Mouse (Mus musculus) hindbrain, embryonic 11.5 days (tissue): ENCODE data around the gene Bbip1. TPM values are rescaled to one million over a fixed set of nuclear protein-coding genes. Genes with fewer than 3 reads are reported as not detected.
"Not testable (repeated sequence)": the region's sequence is repeated elsewhere in the genome, so short reads cannot be mapped to it uniquely, and the experiment has no call there.

Experiments used
- ATAC-seq: fragments of 200-750 bp; cut with Nextera tagmentation; 2 replicates; pipeline ENCODE4 v1.8.0; 2017; ENCODE audit warnings: mild to moderate bottlenecking, moderate TSS enrichment, moderate library complexity; ENCODE audit not compliant: low FRiP score
- DNase-seq: peaks from one replicate; pipeline ENCODE4 v3.0.0-alpha.2; 2015; ENCODE audit warnings: low spot score
- H3K27ac ChIP-seq: fragments of 300-500 bp; sonication (generic); 2 replicates; pipeline ENCODE4 v1.5.1; 2014; ENCODE audit warnings: mild to moderate bottlenecking, low read depth, low read length
- H3K27me3 ChIP-seq: fragments of 300-500 bp; sonication (generic); 2 replicates; pipeline ENCODE4 v1.6.1; 2014; ENCODE audit warnings: mild to moderate bottlenecking, low read length, moderate library complexity, mixed read lengths; ENCODE audit not compliant: control insufficient read depth, insufficient read depth
- H3K36me3 ChIP-seq: fragments of 300-500 bp; sonication (generic); 2 replicates; pipeline ENCODE4 v1.6.1; 2014; ENCODE audit warnings: mild to moderate bottlenecking, low read length, moderate library complexity, mixed read lengths; ENCODE audit not compliant: control insufficient read depth, insufficient read depth
- H3K4me1 ChIP-seq: fragments of 300-500 bp; sonication (generic); replicated peaks from 2 replicates; pipeline ENCODE4 v1.6.1; 2014; ENCODE audit warnings: low read length, mixed read lengths; ENCODE audit not compliant: control insufficient read depth, insufficient read depth
- H3K4me2 ChIP-seq: fragments of 300-500 bp; sonication (generic); replicated peaks from 2 replicates; pipeline ENCODE4 v1.6.1; 2014; ENCODE audit warnings: mild to moderate bottlenecking, low read depth, low read length
- H3K4me3 ChIP-seq: fragments of 300-500 bp; sonication (generic); 2 replicates; pipeline ENCODE4 v1.5.1; 2014; ENCODE audit warnings: low read depth, low read length
- H3K9ac ChIP-seq: fragments of 300-500 bp; sonication (generic); 2 replicates; pipeline ENCODE4 v1.6.1; 2014; ENCODE audit warnings: low read depth, low read length
- H3K9me3 ChIP-seq: fragments of 300-500 bp; sonication (generic); 2 replicates; pipeline ENCODE4 v1.6.1; 2016; ENCODE audit warnings: low read length; ENCODE audit not compliant: control insufficient read depth
- WGBS: fragments of 180-500 bp; shearing (Covaris S2); extraction: QIAGEN DNeasy Blood & Tissue Kit; methylation state at CpG from one replicate; pipeline ENCODE4 v1.1.7; 2014; 5-methylcytosine and 5-hydroxymethylcytosine counted together
- polyA plus RNA-seq: library from polyadenylated mRNA; unstranded; fragments of >200 nt; fragmentation: Nextera tagmentation; extraction: Ambion mirVana; gene quantifications from 2 replicates; pipeline ENCODE4 v1.2.1, GENCODE M21; 2014

The Bbip1 gene
- polyA plus RNA-seq, 1 experiment from 2014 or later, result 142 TPM

DNA sequence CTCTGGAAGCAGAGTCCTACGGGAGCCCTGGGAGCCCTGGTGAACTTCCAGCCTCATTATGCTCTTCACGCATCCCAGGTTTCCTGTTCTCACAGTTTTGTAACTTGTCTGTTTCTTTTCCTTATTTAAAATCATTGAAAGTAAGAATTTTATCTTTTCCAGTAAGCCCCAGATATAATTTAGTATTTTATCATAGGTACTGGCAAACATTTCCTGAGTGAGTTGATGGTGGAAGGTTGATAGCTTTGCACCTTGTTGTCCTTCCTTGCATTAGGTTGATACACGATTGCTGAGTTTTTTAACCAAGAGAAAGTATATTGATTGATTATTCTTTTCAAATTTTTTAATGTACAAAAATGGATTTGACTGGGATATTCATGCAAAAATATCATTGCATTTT is 24.8 kb upstream of the Bbip1 start:
- no peak overlapping the region for H3K4me3 ChIP-seq
- 92% methylated on average over 3 of the region's 3 CpGs for WGBS
- no peak for ATAC-seq

DNA sequence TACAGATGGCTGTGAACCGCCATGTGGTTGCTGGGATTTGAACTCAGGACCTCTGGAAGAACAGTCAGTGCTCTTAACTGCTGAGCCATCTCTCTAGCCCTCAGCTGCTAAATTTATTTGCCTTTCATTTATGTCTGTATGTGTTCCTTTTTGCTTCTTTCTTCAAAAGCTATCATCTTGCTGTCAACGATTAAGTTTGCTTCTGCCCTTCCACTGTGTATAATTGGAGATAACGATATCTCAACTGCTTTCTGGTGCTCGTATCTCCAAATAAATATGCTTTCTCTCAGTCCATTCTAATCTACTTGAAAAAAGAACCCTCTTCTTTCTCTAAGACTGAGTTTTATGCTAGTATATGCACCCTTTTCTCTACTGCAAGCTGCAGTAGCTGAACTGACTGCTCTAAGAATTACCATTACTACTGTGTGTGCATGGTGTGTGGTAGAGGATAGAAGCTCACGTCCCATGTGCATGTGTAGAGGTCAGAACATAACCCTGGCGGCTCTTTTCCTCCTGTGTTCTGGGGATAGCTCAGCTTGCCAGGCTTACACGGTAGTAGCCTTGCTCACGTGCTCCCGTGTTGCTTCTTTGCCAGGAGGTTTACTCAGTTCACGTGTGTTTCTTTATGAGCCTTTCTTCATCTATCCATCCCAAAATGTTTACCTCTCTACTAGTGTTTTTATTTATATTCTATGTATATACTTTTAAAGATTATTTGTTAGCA is 20.6 kb upstream of the Bbip1 start:
- WGBS, result 94% methylated on average over 10 of the region's 10 CpGs
- H3K4me2 ChIP-seq, result no peak overlapping the region
- no peak for DNase-seq
- H3K27ac ChIP-seq, result no peak overlapping the region
- no peaks in the 10 kb centered on the region for H3K4me1 ChIP-seq
- no peaks in the 10 kb centered on the region for H3K9me3 ChIP-seq
- no peak overlapping the region for H3K4me3 ChIP-seq
- no peaks in the 10 kb centered on the region for H3K36me3 ChIP-seq
- no peaks in the 10 kb centered on the region for H3K27me3 ChIP-seq
- no peak overlapping the region for H3K9ac ChIP-seq
- no peak for ATAC-seq

More for the DNA sequence above, 24.8 kb upstream of the Bbip1 start:
- Histone ChIP-seq H3K27ac (no peak overlapping the region), H3K9me3 (no peaks in the 10 kb centered on the region), H3K9ac (no peak overlapping the region), H3K4me2 (no peak overlapping the region), H3K36me3 (no peaks in the 10 kb centered on the region), H3K27me3 (no peaks in the 10 kb centered on the region), H3K4me1 (no peaks in the 10 kb centered on the region)
- DNase-seq, result no peak

DNA sequence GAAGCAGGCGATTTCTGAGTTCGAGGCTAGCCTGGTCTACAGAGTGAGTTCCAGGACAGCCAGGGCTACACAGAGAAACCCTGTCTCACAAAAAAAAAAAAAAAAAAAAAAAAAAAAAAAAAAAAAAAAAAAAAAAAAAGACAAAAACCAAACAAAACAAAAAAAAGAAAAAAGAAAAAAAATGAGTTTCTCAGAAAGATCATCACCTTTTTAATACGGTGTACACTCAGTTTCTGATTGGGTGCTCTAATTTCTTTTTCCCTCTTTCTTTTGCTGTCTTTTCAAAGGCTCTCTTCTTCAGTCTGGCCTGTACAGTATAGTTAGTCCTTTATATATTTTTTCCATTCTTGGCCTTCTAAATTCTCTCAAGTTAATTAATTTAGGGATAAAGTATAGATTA is 19.9 kb upstream of the Bbip1 start:
- not testable (repeated sequence) for H3K9me3 ChIP-seq, H3K4me2 ChIP-seq, DNase-seq, H3K36me3 ChIP-seq, H3K27ac ChIP-seq, H3K4me1 ChIP-seq, H3K9ac ChIP-seq, ATAC-seq, H3K4me3 ChIP-seq, H3K27me3 ChIP-seq
- 98% methylated on average over 3 of the region's 3 CpGs for WGBS

DNA sequence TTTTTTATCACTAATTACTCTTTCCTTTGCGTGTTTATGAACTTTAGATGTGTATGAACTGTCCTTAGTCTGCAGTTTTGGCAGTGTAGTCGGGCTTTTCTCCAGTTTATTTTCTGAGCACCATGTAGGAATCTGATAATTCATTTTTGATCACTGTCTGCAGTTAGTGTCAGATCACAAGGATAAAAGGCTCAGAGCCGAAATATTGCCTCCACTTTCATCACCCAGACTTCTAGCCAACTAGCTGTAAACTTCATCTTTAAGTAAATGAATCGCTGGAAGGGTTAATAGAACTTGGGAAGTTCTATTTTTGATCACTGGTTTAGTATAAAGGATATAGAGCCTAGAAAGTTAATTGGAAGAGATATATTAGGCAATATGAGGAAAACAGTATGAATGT is 18.1 kb upstream of the Bbip1 start:
- ATAC-seq, result no peak
- H3K4me2 ChIP-seq, result no peak overlapping the region

DNA sequence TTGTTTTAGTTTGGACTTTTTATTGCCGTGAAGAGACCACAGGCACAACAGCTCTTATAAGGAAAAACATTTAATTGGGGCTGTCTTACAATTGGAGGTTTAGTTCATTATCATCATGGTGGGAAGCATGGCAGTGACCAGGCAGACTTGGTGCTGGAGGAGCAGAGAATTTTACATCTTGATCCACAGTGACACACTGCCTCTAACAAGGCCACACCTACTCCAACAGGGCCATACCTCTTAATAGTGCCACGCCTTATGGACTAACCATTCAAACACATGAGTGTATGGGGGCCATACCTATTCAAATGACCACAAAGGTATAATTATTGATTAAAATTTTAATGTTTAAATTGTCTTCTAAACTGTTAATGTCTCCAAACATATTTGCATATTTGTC is 13.1 kb upstream of the Bbip1 start:
- no peak overlapping the region for H3K9ac ChIP-seq
- no peak overlapping the region for H3K27ac ChIP-seq
- WGBS, result 94% methylated on average over 2 of the region's 2 CpGs
- no peak for DNase-seq
- H3K4me2 ChIP-seq, result no peak overlapping the region
- H3K4me1 ChIP-seq, result no peaks in the 10 kb centered on the region
- no peaks in the 10 kb centered on the region for H3K9me3 ChIP-seq
- H3K4me3 ChIP-seq, result no peak overlapping the region
- no peaks in the 10 kb centered on the region for H3K36me3 ChIP-seq
- no peak for ATAC-seq
- H3K27me3 ChIP-seq, result no peaks in the 10 kb centered on the region

More for the DNA sequence above, 18.1 kb upstream of the Bbip1 start:
- no peak overlapping the region for H3K9ac ChIP-seq
- no peak overlapping the region for H3K27ac ChIP-seq
- no peaks in the 10 kb centered on the region for H3K9me3 ChIP-seq
- no peak overlapping the region for H3K4me3 ChIP-seq
- no peaks in the 10 kb centered on the region for H3K27me3 ChIP-seq
- H3K36me3 ChIP-seq, result no peaks in the 10 kb centered on the region
- DNase-seq, result no peak
- H3K4me1 ChIP-seq, result no peaks in the 10 kb centered on the region
- WGBS, result 92% methylated on average over 4 of the region's 4 CpGs

DNA sequence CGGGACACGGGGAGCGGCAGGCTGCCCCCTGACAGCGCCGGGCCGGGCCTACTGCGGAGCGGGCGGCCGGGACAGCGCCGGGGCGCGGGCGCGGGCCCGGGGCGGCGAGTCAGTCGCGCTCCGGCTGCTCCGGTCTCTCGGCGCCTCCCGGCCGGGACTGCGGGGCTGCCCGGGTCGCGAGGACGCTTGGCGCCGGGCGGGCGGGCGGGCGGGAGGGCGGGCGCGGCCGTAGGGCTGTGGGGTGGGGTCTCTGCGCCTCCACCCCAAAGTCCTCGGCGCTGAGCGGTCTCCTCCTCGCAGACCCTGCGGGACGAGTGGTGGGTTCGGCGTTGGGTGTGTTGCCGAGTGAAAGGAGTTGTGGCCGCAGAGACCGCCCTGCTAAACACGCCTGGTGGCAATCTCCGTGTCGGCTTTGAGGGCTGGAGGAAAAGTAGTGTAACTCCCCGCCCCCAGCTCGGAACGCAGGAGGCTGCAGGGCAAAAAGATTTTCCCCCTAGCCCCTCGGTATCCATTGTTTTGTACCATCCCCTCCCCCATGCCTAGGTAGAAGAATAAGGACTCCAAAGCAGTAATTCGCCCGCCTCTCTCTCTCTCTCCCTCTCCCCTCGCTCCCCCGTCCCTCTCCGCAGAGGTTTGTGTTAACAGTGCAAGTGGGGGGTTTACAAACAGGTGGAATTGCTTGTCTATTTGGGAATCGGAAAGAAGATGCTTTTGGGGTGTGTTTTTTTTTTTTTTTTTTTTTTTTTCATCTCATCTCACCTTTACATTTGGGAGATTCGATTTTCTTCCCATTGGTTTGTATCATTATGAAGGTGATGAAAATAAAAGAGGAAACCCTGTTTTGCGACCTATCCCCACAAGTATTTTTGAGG is 980 bp upstream of the Bbip1 start:
- Histone ChIP-seq H3K9me3 (no peaks in the 10 kb centered on the region), H3K4me2 (peak overlapping the region; percentile 49), H3K27me3 (no peaks in the 10 kb centered on the region), H3K36me3 (no peaks in the 10 kb centered on the region), H3K27ac (peak overlapping the region; percentile 94), H3K9ac (peak overlapping the region; percentile 93), H3K4me3 (peak overlapping the region; percentile 87), H3K4me1 (no peaks in the 10 kb centered on the region; the same call in 1 of the 2 replicates)
- 2% methylated on average over 29 of the region's 69 CpGs for WGBS
- ATAC-seq, result peak; percentile 30
- peak; percentile 77 for DNase-seq

DNA sequence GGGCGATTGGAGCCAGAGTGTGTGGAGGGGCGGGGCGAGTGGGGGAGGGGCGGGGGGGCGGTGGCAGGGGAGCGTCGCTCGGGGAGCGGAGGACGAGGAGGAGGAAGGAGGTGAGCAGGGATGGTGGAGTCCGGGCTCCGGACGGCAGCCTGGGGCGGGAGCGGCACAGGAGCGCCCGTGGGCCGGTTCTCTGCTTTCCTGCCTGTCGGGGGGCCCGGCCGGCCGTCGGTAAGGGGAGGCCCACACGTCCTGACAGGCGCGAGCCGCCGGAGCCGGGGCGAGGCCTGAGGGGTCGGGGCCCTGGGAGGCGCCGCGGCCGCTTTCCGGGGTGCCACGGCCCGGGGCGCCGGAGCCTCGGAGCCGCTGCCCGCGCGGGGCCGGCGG is 351 bp upstream of the Bbip1 start:
- H3K9ac ChIP-seq, result peak overlapping the region; percentile 93
- H3K4me2 ChIP-seq, result peak overlapping the region; percentile 49; the same call in 1 of the 2 replicates
- no peaks in the 10 kb centered on the region; the same call in 1 of the 2 replicates for H3K4me1 ChIP-seq
- no peaks in the 10 kb centered on the region for H3K36me3 ChIP-seq
- ATAC-seq, result no peak; the same call in 1 of the 2 replicates
- no peaks in the 10 kb centered on the region for H3K27me3 ChIP-seq
- H3K4me3 ChIP-seq, result peak overlapping the region; percentile 87
- peak overlapping the region; percentile 94 for H3K27ac ChIP-seq
- WGBS, result 0% methylated on average over 24 of the region's 47 CpGs
- H3K9me3 ChIP-seq, result no peaks in the 10 kb centered on the region
- no peak for DNase-seq

DNA sequence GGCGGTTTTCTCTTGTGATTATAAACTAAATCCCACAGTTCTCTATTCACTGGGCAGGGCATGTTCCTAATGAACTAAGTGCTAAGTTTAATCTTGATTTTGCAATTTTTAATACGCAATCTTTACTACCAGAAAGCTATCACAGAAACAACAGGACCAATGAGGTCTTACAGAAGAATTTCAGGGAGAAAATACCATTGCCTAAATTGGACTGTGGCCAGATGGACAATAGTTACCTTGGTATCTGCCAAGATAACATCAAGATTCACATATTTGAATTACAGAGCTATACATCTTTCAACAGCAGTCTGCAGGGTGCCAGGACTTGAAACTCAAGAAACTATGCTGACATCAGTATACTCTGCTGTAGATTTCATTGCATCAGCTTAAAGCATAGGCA is 2.1 kb downstream of the Bbip1 start:
- Histone ChIP-seq H3K36me3 (no peaks in the 10 kb centered on the region), H3K9ac (no peak overlapping the region), H3K4me1 (no peaks in the 10 kb centered on the region; the same call in 1 of the 2 replicates), H3K27me3 (no peaks in the 10 kb centered on the region), H3K27ac (no peak overlapping the region), H3K9me3 (no peaks in the 10 kb centered on the region), H3K4me3 (no peak overlapping the region), H3K4me2 (no peak overlapping the region)
- DNase-seq (no peak), ATAC-seq (no peak)
- WGBS, result 93% methylated on average over 2 of the region's 2 CpGs
